Mouse (Mus musculus): ENCODE results near the gene Grin2c.

Grin2c gene

GRCm38 (mm10) chr11:115267061-115267883, at the start of gene Grin2c:
Gene Grin2c (minus strand): TSS chr11:115267243.
- DNase-seq, result no peak

GRCm38 (mm10) chr11:115314249-115314648, 47.2 kb upstream of the Grin2c start:
- no peak for DNase-seq

GRCm38 (mm10) chr11:115308781-115309180, 41.7 kb upstream of the Grin2c start:
- no peak for DNase-seq

GRCm38 (mm10) chr11:115306863-115307262, 39.8 kb upstream of the Grin2c start, which contains the start of gene Otop2:
Gene Otop2 (plus strand): TSS chr11:115307163.
- DNase-seq, result no peak

GRCm38 (mm10) chr11:115303167-115303566, 36.1 kb upstream of the Grin2c start:
- DNase-seq, result no peak

GRCm38 (mm10) chr11:115301351-115301750, 34.3 kb upstream of the Grin2c start:
- DNase-seq, result no peak

GRCm38 (mm10) chr11:115300745-115301144, 33.7 kb upstream of the Grin2c start:
- no peak for DNase-seq

- DNase-seq, result no peak
Measured at GRCm38 (mm10) chr11:115298160-115298559, 31.1 kb upstream of the Grin2c start.

- peak; percentile 83 for DNase-seq
Measured at GRCm38 (mm10) chr11:115297214-115297826, 30.3 kb upstream of the Grin2c start, which contains the start of gene Fads6. Gene Fads6 (minus strand): TSS chr11:115297663.

GRCm38 (mm10) chr11:115296471-115297210, 29.6 kb upstream of the Grin2c start:
- DNase-seq, result no peak

- DNase-seq, result no peak
Measured at GRCm38 (mm10) chr11:115295939-115296338, 28.9 kb upstream of the Grin2c start.

GRCm38 (mm10) chr11:115292631-115293375, 25.8 kb upstream of the Grin2c start:
- DNase-seq, result no peak

GRCm38 (mm10) chr11:115291503-115291902, 24.5 kb upstream of the Grin2c start:
- no peak for DNase-seq

- no peak for DNase-seq
Measured at GRCm38 (mm10) chr11:115290919-115291318, 23.9 kb upstream of the Grin2c start.

- no peak for DNase-seq
Measured at GRCm38 (mm10) chr11:115290314-115290713, 23.3 kb upstream of the Grin2c start.

- DNase-seq, result no peak
Measured at GRCm38 (mm10) chr11:115289885-115290284, 22.8 kb upstream of the Grin2c start.

GRCm38 (mm10) chr11:115288305-115288704, 21.3 kb upstream of the Grin2c start:
- DNase-seq, result no peak

- no peak for DNase-seq
Measured at GRCm38 (mm10) chr11:115287386-115287785, 20.3 kb upstream of the Grin2c start.

GRCm38 (mm10) chr11:115286201-115286993, 19.4 kb upstream of the Grin2c start:
- no peak for DNase-seq

GRCm38 (mm10) chr11:115285282-115285681, 18.2 kb upstream of the Grin2c start:
- no peak for DNase-seq

GRCm38 (mm10) chr11:115283891-115284620, 17.0 kb upstream of the Grin2c start:
- no peak for DNase-seq

Measured in right cerebral cortex, adult 18-20 months (tissue).